In genomic region chr13:93992342-93992882, GRCm38 (mm10) we compare ENCODE assay signal across 22 mouse cellular contexts.
DNase-seq lines count a peak whose midpoint lies in the region; ATAC-seq and TF ChIP-seq lines count a peak whose summit lies in the region.
"Had no signal": no experiment of that assay in that cellular context is flagged by ENCODE, and none has a peak within 500 bp of the region (broad histone marks: within the 10 kb centered on the region; RNA-seq: fewer than 3 reads in every experiment).

No protein-coding gene starts in this region.

- no peak overlapping the region for H3K9ac ChIP-seq in heart, adult 2 months (ENCODE audit: low read depth, low read length)
- no peak overlapping the region for H3K9ac ChIP-seq in lung, embryonic 14.5 days
- no peak overlapping the region for H3K9ac ChIP-seq in hindbrain, embryonic 12.5 days
- H3K9ac ChIP-seq: embryonic facial prominence, embryonic 15.5 days; forebrain, postnatal 0 days; hindbrain, embryonic 13.5 days; limb, embryonic 15.5 days had no signal

- no peaks in the 10 kb centered on the region; the same call in 1 of the 2 replicates for H3K9me3 ChIP-seq in lung, embryonic 14.5 days (ENCODE audit: low read depth, low read length)
- H3K9me3 ChIP-seq in hindbrain, embryonic 12.5 days (replicated peaks), result peaks cover 4% of the 10 kb centered on the region; the same call in 1 of the 2 replicates
- H3K9me3 ChIP-seq: embryonic facial prominence, embryonic 15.5 days; hindbrain, embryonic 13.5 days; limb, embryonic 15.5 days had no signal

- no peaks in the 10 kb centered on the region for H3K27me3 ChIP-seq in heart, adult 2 months (ENCODE audit: control insufficient read depth, insufficient read depth, low read length)
- H3K27me3 ChIP-seq in lung, embryonic 14.5 days (ENCODE audit: insufficient read depth, low read length), result no peaks in the 10 kb centered on the region
- no peaks in the 10 kb centered on the region for H3K27me3 ChIP-seq in hindbrain, embryonic 12.5 days
- H3K27me3 ChIP-seq: embryonic facial prominence, embryonic 15.5 days; hindbrain, embryonic 13.5 days; limb, embryonic 15.5 days had no signal

- H3K36me3 ChIP-seq in heart, adult 2 months (ENCODE audit: control insufficient read depth, insufficient read depth, low read length), result no peaks in the 10 kb centered on the region
- H3K36me3 ChIP-seq in lung, embryonic 14.5 days (ENCODE audit: insufficient read depth), result no peaks in the 10 kb centered on the region
- H3K36me3 ChIP-seq in hindbrain, embryonic 12.5 days, result no peaks in the 10 kb centered on the region
- H3K36me3 ChIP-seq: embryonic facial prominence, embryonic 15.5 days; forebrain, embryonic 10.5 days; hindbrain, embryonic 13.5 days; limb, embryonic 15.5 days; midbrain, embryonic 10.5 days had no signal

- no peaks in the 10 kb centered on the region for H3K79me2 ChIP-seq in heart, adult 2 months (replicated peaks; ENCODE audit: control insufficient read depth, insufficient read depth, low read length)

- no peak for TF ChIP-seq CTCF in heart, adult 2 months (IDR thresholded peaks at IDR 0.05)
- TF ChIP-seq CTCF in lung, embryonic 14.5 days (IDR thresholded peaks at IDR 0.05; ENCODE audit: low read depth), result no peak
- TF ChIP-seq CTCF in bone marrow macrophage, adult 2 months (IDR thresholded peaks at IDR 0.05; ENCODE audit: low read depth, low read length), result no peak

- 0 out of 2 replicates have a peak, but pooled peaks have one; percentile 27 for TF ChIP-seq EP300 in heart, adult 2 months (IDR thresholded peaks at IDR 0.05; ENCODE audit: insufficient read depth, low read depth, low read length)

- peak; percentile 68 for ATAC-seq in lung, embryonic 14.5 days (ENCODE audit: insufficient read depth)
- ATAC-seq in hindbrain, embryonic 12.5 days (ENCODE audit: low FRiP score), result no peak
- ATAC-seq in CD4-positive, CD25-positive, alpha-beta regulatory T cell, adult 4 months, result no peak
- ATAC-seq: forebrain, postnatal 0 days; inflammation-experienced regulatory T-cells, adult 6 months had no signal

- intact Hi-C loops in heart, adult 2 months (cut with DNase I), result no loop called here
- intact Hi-C loops in heart, postnatal 25 days (cut with DNase I), result no loop called here

- peak overlapping the region; percentile 49 for H3K27ac ChIP-seq in heart, adult 2 months
- H3K27ac ChIP-seq in lung, embryonic 14.5 days (ENCODE audit: low read depth), result no peak overlapping the region
- peak overlapping the region; percentile 78 for H3K27ac ChIP-seq in bone marrow macrophage, adult 2 months (ENCODE audit: insufficient read depth, low read depth, low read length)
- no peak overlapping the region for H3K27ac ChIP-seq in hindbrain, embryonic 12.5 days
- H3K27ac ChIP-seq: embryonic facial prominence, embryonic 15.5 days; forebrain, embryonic 10.5 days; hindbrain, embryonic 13.5 days; limb, embryonic 15.5 days; midbrain, embryonic 10.5 days; stomach, postnatal 0 days had no signal

- no peak overlapping the region for H3K4me2 ChIP-seq in lung, embryonic 14.5 days
- no peak overlapping the region for H3K4me2 ChIP-seq in hindbrain, embryonic 12.5 days (replicated peaks)
- H3K4me2 ChIP-seq: embryonic facial prominence, embryonic 15.5 days; hindbrain, embryonic 13.5 days; limb, embryonic 15.5 days had no signal

- WGBS in heart, adult 2 months, result 80% methylated on average over 5 of the region's 5 CpGs
- WGBS in lung, embryonic 14.5 days, result 92% methylated on average over 5 of the region's 5 CpGs
- WGBS in hindbrain, embryonic 12.5 days, result 92% methylated on average over 5 of the region's 5 CpGs

- H3K4me1 ChIP-seq in heart, adult 2 months (ENCODE audit: control insufficient read depth, insufficient read depth, low read length), result peaks cover 10% of the 10 kb centered on the region
- H3K4me1 ChIP-seq in lung, embryonic 14.5 days (ENCODE audit: insufficient read depth), result peaks cover 5% of the 10 kb centered on the region; the same call in 1 of the 2 replicates
- H3K4me1 ChIP-seq in bone marrow macrophage, adult 2 months (ENCODE audit: control insufficient read depth, insufficient read depth, low read length), result peaks cover 74% of the 10 kb centered on the region
- H3K4me1 ChIP-seq in hindbrain, embryonic 12.5 days, result peaks cover 7% of the 10 kb centered on the region; the same call in 1 of the 2 replicates
- H3K4me1 ChIP-seq: embryonic facial prominence, embryonic 15.5 days had no signal

- DNase-seq in heart, adult 2 months, result no peak
- no peak for DNase-seq in heart, postnatal 25 days (ENCODE audit: low spot score)
- DNase-seq in lung, embryonic 14.5 days, result no peak
- no peak for DNase-seq in lung, postnatal 25 days (ENCODE audit: low spot score)
- peak; percentile 87 for DNase-seq in 3T3-L1 (ENCODE audit: low read depth, low spot score)
- DNase-seq: cerebellum, adult 18-20 months; cerebellum, postnatal 36 days; forebrain, postnatal 0 days; kidney, adult 8-10 months; kidney, postnatal 14 days; retina, postnatal 1 day; right cerebral cortex, postnatal 4 days had no signal

- H3K4me3 ChIP-seq in heart, adult 2 months, result no peak overlapping the region
- H3K4me3 ChIP-seq in lung, embryonic 14.5 days (ENCODE audit: low read depth, low read length), result no peak overlapping the region
- no peak overlapping the region for H3K4me3 ChIP-seq in bone marrow macrophage, adult 2 months (ENCODE audit: insufficient read depth, low read length)
- no peak overlapping the region for H3K4me3 ChIP-seq in hindbrain, embryonic 12.5 days
- H3K4me3 ChIP-seq: embryonic facial prominence, embryonic 15.5 days; forebrain, embryonic 10.5 days; hindbrain, embryonic 13.5 days; limb, embryonic 15.5 days; midbrain, embryonic 10.5 days had no signal

- no peak for TF ChIP-seq POLR2A in heart, adult 2 months (IDR thresholded peaks at IDR 0.05; ENCODE audit: insufficient read depth, low read depth, low read length)
- no peak for TF ChIP-seq POLR2A in bone marrow macrophage, adult 2 months (IDR thresholded peaks at IDR 0.05; ENCODE audit: borderline replicate concordance, low read depth, low read length)

Comparison
In these comparisons a context has a peak if more than half of its experiments do, and no peak if none do; other contexts are left out.
1. H3K27ac ChIP-seq: peak in heart, adult 2 months (single experiment) and bone marrow macrophage, adult 2 months (single experiment); none in lung, embryonic 14.5 days (single experiment) and hindbrain, embryonic 12.5 days (single experiment).